Mouse (Mus musculus) frontal cortex, adult 2 months (tissue): ENCODE data around the gene Gm21860. TPM values are rescaled to one million over a fixed set of nuclear protein-coding genes. Genes with fewer than 3 reads are reported as not detected.
"Not testable (repeated sequence)": the region's sequence is repeated elsewhere in the genome, so short reads cannot be mapped to it uniquely, and the experiment has no call there.

ENCODE experiments used
- DNase-seq, 2 experiments: peaks; one replicate each; pipeline ENCODE4 v3.0.0; 2022; ENCODE audit warnings: low spot score in 1 of 2; ENCODE audit errors: extremely low spot score in 1 of 2
- polyA plus RNA-seq: library from polyadenylated mRNA; depleted of rRNA; stranded (reverse); fragments of >200 nt; gene quantifications from 2 replicates; pipeline ENCODE4 v1.2.3, GENCODE M21; 2012

The Gm21860 gene
- polyA plus RNA-seq, 1 experiment: not detected

- DNase-seq: not testable (repeated sequence)
Observed at GRCm38 (mm10) chrY:90733656-90734333, 20.8 kb downstream of the Gm21860 start.

GRCm38 (mm10) chrY:90732101-90732542, 22.5 kb downstream of the Gm21860 start:
- peak in 1 of 2 experiments; percentile 79 for DNase-seq

- DNase-seq: not testable (repeated sequence)
Observed at GRCm38 (mm10) chrY:90731593-90731955, 23.0 kb downstream of the Gm21860 start.

GRCm38 (mm10) chrY:90730908-90731592, 23.6 kb downstream of the Gm21860 start:
- not testable (repeated sequence) for DNase-seq

GRCm38 (mm10) chrY:90729816-90730303, 24.8 kb downstream of the Gm21860 start:
- not testable (repeated sequence) for DNase-seq

DNA sequence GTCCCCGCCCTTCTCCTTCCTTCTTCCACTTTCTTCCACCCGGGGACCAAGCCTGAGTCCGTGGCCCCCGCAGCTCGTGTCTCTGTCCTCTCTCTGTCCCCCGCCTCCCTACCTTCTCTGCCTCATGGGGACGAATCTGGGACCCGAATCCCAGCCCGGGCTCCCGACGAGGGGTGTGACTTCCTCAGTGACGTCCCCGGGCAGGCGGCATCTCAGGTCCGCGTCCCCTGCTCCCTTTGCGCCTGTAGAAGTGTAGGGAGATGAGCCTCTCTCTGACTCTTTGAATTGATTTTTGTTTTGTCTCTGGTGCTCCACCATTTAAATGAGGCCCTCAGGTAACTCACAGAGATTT, 25.7 kb downstream of the Gm21860 start:
- not testable (repeated sequence) for DNase-seq

- not testable (repeated sequence) for DNase-seq
Observed at GRCm38 (mm10) chrY:90728251-90728904, 26.2 kb downstream of the Gm21860 start.

- DNase-seq: not testable (repeated sequence)
Observed at GRCm38 (mm10) chrY:90727121-90727908, 27.3 kb downstream of the Gm21860 start.

- not testable (repeated sequence) for DNase-seq
Observed at GRCm38 (mm10) chrY:90725701-90726451, 28.7 kb downstream of the Gm21860 start.

GRCm38 (mm10) chrY:90725166-90725565, 29.5 kb downstream of the Gm21860 start:
- not testable (repeated sequence) for DNase-seq

- DNase-seq: not testable (repeated sequence)
Observed at GRCm38 (mm10) chrY:90724014-90724709, 30.5 kb downstream of the Gm21860 start.

GRCm38 (mm10) chrY:90723336-90723987, 31.2 kb downstream of the Gm21860 start:
- peak in 1 of 2 experiments; percentile 27 for DNase-seq

- not testable (repeated sequence) for DNase-seq
Observed at GRCm38 (mm10) chrY:90720505-90720904, 34.1 kb downstream of the Gm21860 start.

DNA sequence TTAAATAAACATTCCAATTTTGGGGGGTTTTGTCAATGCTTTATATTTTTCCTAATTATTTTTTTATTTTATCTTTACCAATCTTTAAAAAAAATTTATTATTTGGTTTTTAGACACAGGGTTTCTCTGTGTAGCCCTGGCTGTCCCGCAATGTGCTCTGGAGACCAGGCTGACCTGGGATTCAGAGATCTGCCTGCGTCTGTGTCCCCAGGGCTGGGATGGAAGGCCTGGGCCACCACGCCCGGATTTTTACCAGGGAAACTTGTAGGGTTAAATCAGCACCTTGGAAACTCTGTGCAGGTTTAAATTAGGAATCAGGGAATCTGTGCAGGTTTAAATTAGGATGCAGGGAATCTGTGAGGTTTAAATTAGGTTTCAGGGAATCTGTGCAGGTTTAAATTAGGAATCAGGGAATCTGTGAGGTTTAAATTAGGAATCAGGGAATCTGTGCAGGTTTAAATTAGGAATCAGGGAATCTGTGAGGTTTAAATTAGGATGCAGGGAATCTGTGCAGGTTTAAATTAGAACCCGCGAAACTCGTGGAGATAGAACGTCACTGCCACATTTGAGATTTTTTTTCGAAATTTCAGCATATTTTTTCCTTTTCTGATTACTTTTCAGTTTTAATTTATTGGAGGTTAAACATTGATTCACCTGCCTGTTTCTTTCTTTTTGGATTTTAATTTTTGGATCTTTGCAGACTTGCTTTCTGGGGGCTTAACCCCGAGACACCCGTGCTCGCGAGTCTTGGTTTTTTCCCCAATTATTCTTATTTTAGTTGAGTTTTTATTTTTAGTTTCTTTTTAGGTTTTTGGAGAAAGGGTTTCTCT, 35.0 kb downstream of the Gm21860 start:
- not testable (repeated sequence) for DNase-seq

DNA sequence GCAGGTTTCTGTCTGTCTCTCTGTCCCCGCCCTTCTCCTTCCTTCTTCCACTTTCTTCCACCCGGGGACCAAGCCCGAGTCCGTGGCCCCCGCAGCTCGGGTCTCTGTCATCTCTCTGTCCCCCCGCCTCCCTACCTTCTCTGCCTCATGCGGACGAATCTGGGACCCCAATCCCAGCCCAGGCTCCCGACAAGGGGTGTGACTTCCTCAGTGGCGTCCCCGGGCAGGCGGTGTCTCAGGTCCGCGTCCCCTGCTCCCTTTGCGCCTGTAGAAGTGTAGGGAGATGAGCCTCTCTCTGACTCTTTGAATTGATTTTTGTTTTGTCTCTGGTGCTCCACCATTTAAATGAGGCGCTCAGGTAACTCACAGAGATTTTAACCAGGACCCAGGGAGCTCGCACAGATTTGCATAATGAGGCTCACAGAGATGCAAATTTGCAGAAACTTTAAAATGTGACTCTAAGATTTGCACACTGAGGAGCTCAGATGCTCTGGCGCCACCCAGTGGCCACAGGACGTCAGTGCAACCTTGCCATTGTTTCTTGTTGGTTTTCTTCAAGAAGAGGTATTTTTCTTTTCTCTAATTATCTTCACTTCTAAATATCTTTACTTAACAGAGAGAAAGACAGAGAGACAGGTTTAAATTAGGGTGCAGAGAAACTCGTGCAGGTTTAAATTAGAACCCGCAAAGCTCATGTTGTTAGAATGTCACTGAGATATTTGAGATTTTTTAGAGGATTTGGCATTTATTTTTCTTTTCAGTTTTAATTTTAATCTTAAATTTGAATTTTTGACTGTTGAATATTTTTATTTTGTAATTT, 35.8 kb downstream of the Gm21860 start:
- DNase-seq: peak; percentile 61

GRCm38 (mm10) chrY:90718021-90718420, 36.6 kb downstream of the Gm21860 start:
- DNase-seq: not testable (repeated sequence)

DNA sequence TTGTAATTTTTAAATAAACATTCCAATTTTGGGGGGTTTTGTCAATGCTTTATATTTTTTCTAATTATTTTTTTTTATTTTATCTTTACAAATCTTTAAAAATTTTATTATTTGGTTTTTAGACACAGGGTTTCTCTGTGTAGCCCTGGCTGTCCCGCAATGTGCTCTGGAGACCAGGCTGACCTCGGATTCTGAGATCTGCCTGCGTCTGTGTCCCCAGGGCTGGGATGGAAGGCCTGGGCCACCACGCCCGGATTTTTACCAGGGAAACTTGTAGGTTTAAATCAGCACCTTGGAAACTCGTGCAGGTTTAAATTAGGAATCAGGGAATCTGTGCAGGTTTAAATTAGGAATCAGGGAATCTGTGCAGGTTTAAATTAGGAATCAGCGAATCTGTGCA, 37.1 kb downstream of the Gm21860 start:
- not testable (repeated sequence) for DNase-seq
